Mouse (Mus musculus) bone marrow, adult 2 months (tissue): ENCODE data around the gene Tff3.

Experiments used
- CTCF ChIP-seq: fragments of 200-500 bp; IDR thresholded peaks from 2 replicates; pipeline ENCODE4 v1.5.1; 2011; ENCODE audit warnings: low read length, control low read depth; ENCODE audit not compliant: control insufficient read depth, insufficient read depth
- POLR2A ChIP-seq: fragments of 200-500 bp; IDR thresholded peaks from 2 replicates; pipeline ENCODE4 v1.6.1; 2011; ENCODE audit warnings: low read depth, mild to moderate bottlenecking, control low read depth, low read length, borderline replicate concordance; ENCODE audit not compliant: control insufficient read depth

GRCm38 (mm10) chr17:31088711-31089110, 40.7 kb downstream of the Tff3 start:
- TF ChIP-seq CTCF = no peak
- TF ChIP-seq POLR2A = no peak
